Mouse (Mus musculus) testis, adult 2 months (tissue): ENCODE measurements around the gene Pi4k2a.

Experiments
- CTCF ChIP-seq: fragments of 200-500 bp; IDR thresholded peaks from 2 replicates; pipeline ENCODE4 v1.5.1; 2012; ENCODE audit warnings: low read depth, mild to moderate bottlenecking, inconsistent platforms, low read length, moderate library complexity; ENCODE audit not compliant: control insufficient read depth, insufficient read depth, insufficient replicate concordance
- POLR2A ChIP-seq: fragments of 200-500 bp; IDR thresholded peaks from 2 replicates; pipeline ENCODE4 v1.6.1; 2012; ENCODE audit warnings: low read depth, mild to moderate bottlenecking, inconsistent platforms, low read length, moderate library complexity; ENCODE audit not compliant: control insufficient read depth

DNA sequence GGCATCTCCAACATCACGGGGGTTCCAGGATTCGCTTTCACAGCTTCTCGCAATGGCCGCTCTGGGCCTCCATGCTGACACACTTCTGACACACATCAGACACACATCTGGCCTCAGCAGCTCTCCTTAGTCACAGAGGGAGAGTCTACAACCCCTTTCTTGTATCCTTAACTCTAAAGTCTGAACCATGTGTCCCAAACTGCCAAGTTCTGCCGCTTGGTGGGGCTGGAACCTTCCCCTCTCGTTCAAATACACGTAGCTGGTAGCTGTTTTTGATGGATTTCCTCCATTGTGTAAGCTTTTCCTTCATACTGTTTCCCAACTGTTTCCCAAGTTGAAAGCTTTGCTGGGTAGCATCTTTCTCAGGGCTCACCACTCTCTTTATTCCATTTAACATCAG, 19.0 kb upstream of the Pi4k2a start:
- TF ChIP-seq CTCF (no peak), POLR2A (no peak)
